Mouse (Mus musculus) embryonic fibroblast, embryonic 13.5 days (primary cell): ENCODE data around the gene Papolb. TPM values are rescaled to one million over a fixed set of nuclear protein-coding genes. Genes with fewer than 3 reads are reported as not detected.

ENCODE experiments used
- H3K27ac ChIP-seq: 2 replicates; pipeline ENCODE4 v1.5.1; 2012; ENCODE audit warnings: low read length, control low read depth, inconsistent platforms; ENCODE audit not compliant: insufficient read depth
- H3K4me1 ChIP-seq: 2 replicates; pipeline ENCODE4 v1.6.1; 2011; ENCODE audit warnings: low read length; ENCODE audit not compliant: control insufficient read depth, insufficient read depth
- H3K4me3 ChIP-seq: 2 replicates; pipeline ENCODE4 v1.5.1; 2011; ENCODE audit warnings: mild to moderate bottlenecking, control low read depth, low read length; ENCODE audit not compliant: insufficient read depth
- CTCF ChIP-seq: IDR thresholded peaks from 2 replicates; pipeline ENCODE4 v1.5.1; 2011; ENCODE audit warnings: mild to moderate bottlenecking, control low read depth, low read length, moderate library complexity, borderline replicate concordance; ENCODE audit not compliant: insufficient read depth
- POLR2A ChIP-seq: IDR thresholded peaks from 2 replicates; pipeline ENCODE4 v1.6.1; 2011; ENCODE audit warnings: low read depth, mild to moderate bottlenecking, control low read depth, low read length, moderate library complexity
- polyA plus RNA-seq: library from polyadenylated mRNA; stranded (reverse); fragments of >200 nt; gene quantifications from 2 replicates; pipeline ENCODE4 v1.2.4, GENCODE M21; 2011; ENCODE audit warnings: low read depth; ENCODE audit not compliant: missing spikeins, insufficient read length

The Papolb gene
- 0.37 and 0.42 TPM in 2 replicates for polyA plus RNA-seq

DNA sequence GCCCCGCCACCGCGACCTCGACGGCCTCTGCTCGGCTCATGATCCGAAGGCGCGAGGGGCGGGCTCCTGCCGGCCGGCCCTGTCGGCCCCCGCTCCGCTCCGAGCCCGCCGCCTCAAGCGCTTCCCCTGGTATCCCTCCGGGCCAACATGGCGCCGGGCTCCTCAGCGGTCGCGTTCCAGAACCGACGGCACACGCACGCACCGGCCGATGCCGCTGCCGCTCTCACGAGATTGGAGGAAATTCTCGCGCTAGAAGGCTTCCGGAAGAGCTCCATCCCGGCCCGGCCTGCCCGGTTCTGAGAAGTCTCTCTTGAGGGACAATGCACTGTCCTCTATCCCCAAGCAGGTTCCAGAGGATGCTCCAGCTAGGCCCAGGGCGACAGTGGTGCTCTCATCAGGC is at the start of gene Papolb:
TSS of gene Papolb (minus strand) at position 162 of the 400 bp plus-strand sequence.
- Histone ChIP-seq H3K4me1 (no peaks in the 10 kb centered on the region), H3K27ac (no peak within 1 kb of the TSS)

DNA sequence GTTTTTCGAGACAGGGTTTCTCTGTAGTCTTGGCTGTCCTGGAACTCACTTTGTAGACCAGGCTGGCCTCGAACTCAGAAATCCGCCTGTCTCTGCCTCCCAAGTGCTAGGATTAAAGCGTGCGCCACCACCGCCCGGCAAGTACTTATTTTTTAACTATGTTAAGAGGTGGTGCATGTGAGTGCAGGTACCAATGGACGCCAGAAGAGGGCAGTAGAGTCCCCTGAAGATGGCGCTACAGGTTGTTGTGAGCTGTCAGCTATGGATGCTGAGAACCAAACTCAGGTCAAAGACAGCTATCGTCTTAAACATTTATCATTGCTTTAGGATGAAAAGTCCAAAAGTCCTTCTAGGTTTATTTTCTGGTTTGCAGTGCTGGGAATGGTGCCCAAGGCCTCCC is 48.3 kb upstream of the Papolb start:
- Histone ChIP-seq H3K4me1 (no peaks in the 10 kb centered on the region), H3K4me3 (no peak overlapping the region), H3K27ac (no peak overlapping the region)
- no peak for TF ChIP-seq POLR2A
- no peak for TF ChIP-seq CTCF

More for the DNA sequence above, at the start of gene Papolb:
- TF ChIP-seq POLR2A = no peak
- TF ChIP-seq CTCF = no peak
- no peak within 1 kb of the TSS for H3K4me3 ChIP-seq

DNA sequence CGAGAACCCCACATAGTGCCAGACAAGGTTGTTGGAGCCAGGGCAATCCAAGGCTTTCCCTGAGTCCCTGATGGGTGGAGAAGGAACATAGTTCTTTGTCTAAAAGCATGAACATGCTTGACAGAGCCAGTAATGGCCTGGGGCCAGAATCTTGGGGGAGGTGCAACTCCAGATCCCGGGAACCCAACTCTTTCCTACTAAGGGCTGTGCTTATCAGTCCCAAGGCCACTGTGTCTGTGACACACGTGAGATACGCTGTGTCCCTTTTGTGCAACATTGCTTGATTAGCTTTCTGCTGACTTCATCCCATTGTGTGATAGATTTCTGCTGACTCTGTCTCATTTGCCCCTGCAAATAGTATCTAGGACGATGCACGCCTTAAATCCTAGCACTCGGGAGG is 47.0 kb upstream of the Papolb start:
- H3K4me3 ChIP-seq = no peak overlapping the region
- H3K4me1 ChIP-seq = no peaks in the 10 kb centered on the region
- H3K27ac ChIP-seq = no peak overlapping the region
- TF ChIP-seq POLR2A (no peak), CTCF (no peak)

DNA sequence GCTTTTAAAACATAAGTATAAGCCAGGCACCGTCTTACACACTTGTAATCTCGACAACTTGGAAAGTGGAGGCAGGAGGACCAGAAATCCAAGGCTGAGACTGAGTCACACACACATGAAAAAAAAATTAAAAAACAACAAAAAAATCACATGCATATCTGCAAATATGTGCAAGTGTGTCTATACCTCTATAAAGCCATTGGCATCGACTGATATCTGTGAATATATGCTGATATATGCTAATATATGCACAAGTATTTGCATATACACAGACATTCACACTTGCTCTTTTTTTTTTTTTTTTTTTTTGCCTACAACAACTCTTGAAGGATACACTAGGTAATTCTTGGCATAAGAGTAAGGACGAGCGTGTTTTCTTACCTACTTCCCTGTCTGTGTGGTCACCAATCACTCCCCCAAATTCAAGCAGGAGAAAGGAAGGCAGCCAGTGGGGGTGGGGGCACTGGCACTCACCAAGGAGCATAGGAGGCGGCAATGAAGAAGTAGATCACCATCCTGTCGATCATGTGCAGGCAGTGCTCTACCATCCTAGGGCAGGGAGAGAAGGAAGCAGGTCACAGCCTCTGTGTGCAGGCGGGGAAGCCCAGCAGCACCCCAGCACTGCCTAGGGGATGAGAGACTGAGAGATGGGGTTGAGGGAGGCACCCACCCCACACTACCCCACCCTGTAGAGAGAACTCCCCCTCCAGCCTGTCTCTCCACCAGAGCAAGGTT is 44.6 kb upstream of the Papolb start:
- Histone ChIP-seq H3K4me1 (no peaks in the 10 kb centered on the region), H3K27ac (no peak overlapping the region), H3K4me3 (no peak overlapping the region)
- TF ChIP-seq CTCF (no peak), POLR2A (no peak)

DNA sequence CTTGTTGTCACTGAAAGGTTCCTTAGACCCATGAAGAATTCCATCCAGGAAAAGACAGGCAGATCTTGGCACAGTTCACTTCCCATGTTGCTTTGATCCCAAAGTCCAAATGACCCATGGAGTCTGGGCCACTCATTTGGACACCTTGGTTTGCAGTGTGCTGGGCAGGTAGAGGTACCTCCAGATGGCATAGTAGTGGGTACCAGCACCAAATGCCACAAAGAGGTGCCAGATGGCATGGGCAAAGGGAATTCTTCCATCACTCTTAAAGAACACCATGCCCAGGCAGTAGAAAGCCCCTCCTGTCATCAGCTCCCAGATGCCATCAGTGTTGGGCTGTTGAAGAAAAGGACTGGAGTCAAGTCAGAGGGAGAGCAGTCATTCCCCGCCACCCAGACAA is 34.7 kb upstream of the Papolb start:
- TF ChIP-seq POLR2A (no peak), CTCF (no peak)
- no peaks in the 10 kb centered on the region for H3K4me1 ChIP-seq
- no peak overlapping the region for H3K4me3 ChIP-seq
- H3K27ac ChIP-seq = no peak overlapping the region

DNA sequence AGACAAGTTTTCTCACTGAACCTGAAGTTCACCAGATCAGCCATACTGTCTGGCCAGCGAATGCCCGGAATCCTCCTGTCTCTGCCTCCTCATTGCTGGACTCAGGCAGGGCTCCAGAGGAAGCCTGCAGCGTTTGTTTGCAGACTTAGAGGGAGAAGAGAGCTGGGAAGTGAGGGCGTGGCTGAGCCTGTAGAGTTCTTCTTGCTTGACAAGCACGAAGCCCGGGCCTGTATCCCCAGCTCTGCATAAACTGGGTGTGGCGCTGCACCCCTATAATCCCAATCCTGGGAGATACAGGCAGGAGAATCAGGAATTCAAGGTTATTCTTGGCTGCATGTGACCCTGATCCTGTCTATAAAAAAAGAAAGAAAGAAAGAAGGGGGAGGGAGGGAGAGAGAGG is 30.4 kb upstream of the Papolb start:
- Histone ChIP-seq H3K27ac (no peak overlapping the region), H3K4me1 (no peaks in the 10 kb centered on the region), H3K4me3 (no peak overlapping the region)
- no peak for TF ChIP-seq POLR2A

- Histone ChIP-seq H3K4me1 (no peaks in the 10 kb centered on the region), H3K27ac (no peak overlapping the region), H3K4me3 (no peak overlapping the region)
- TF ChIP-seq POLR2A (no peak), CTCF (peak; percentile 88)
These were observed 27.7 kb upstream of the Papolb start for GRCm38 (mm10) chr5:142557397-142558067.

DNA sequence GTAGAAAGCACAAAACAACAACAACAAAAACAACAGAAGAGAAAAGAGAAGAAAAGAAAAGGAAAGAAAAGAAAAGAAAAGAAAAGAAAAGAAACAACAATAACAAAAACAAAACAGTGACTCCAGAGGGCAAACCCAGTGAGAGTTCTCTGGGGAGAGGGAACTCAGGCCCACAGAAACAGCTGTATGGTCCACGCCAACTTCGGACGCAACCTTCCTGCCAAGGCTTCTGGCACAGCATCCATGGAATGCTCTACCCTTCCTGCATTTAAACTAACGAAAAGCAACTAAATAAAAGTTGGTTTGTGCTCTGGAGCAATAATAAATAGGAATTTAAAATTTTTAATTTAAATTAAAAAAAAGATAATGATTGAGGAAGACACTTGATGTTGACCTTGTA is 26.8 kb upstream of the Papolb start:
- TF ChIP-seq CTCF = no peak
- TF ChIP-seq POLR2A = no peak
- Histone ChIP-seq H3K4me1 (no peaks in the 10 kb centered on the region), H3K27ac (no peak overlapping the region)

GRCm38 (mm10) chr5:142555866-142556265 is 26.0 kb upstream of the Papolb start:
- Histone ChIP-seq H3K4me1 (no peaks in the 10 kb centered on the region), H3K4me3 (no peak overlapping the region), H3K27ac (no peak overlapping the region)
- TF ChIP-seq CTCF = no peak
- TF ChIP-seq POLR2A = no peak

More for the DNA sequence above, 26.8 kb upstream of the Papolb start:
- H3K4me3 ChIP-seq = no peak overlapping the region
